Mouse (Mus musculus) lung, embryonic 14.5 days (tissue): ENCODE results near the gene Csnk2a1. TPM values are rescaled to one million over a fixed set of nuclear protein-coding genes. Genes with fewer than 3 reads are reported as not detected.
"Not testable (repeated sequence)": the region's sequence is repeated elsewhere in the genome, so short reads cannot be mapped to it uniquely, and the experiment has no call there.

Source experiments
- ATAC-seq: fragments of 200-750 bp; cut with Nextera tagmentation; 2 replicates; pipeline ENCODE4 v1.8.0; 2017; ENCODE audit warnings: mild to moderate bottlenecking, moderate TSS enrichment, moderate library complexity; ENCODE audit not compliant: insufficient read depth
- DNase-seq: peaks from one replicate; pipeline ENCODE4 v3.0.0-alpha.2; 2015
- H3K27ac ChIP-seq: fragments of 300-500 bp; sonication (generic); 2 replicates; pipeline ENCODE4 v1.5.1; 2014; ENCODE audit warnings: low read depth, mild to moderate bottlenecking, moderate library complexity
- H3K27me3 ChIP-seq: fragments of 300-500 bp; sonication (generic); 2 replicates; pipeline ENCODE4 v1.6.1; 2014; ENCODE audit warnings: low read length, control low read depth; ENCODE audit not compliant: insufficient read depth
- H3K36me3 ChIP-seq: fragments of 300-500 bp; sonication (generic); 2 replicates; pipeline ENCODE4 v1.6.1; 2014; ENCODE audit warnings: control low read depth; ENCODE audit not compliant: insufficient read depth
- H3K4me1 ChIP-seq: fragments of 300-500 bp; sonication (generic); 2 replicates; pipeline ENCODE4 v1.6.1; 2014; ENCODE audit warnings: antibody characterized with exemption, control low read depth; ENCODE audit not compliant: insufficient read depth
- H3K4me2 ChIP-seq: fragments of 300-500 bp; sonication (generic); 2 replicates; pipeline ENCODE4 v1.6.1; 2014; ENCODE audit warnings: mild to moderate bottlenecking
- H3K4me3 ChIP-seq: fragments of 300-500 bp; sonication (generic); 2 replicates; pipeline ENCODE4 v1.5.1; 2014; ENCODE audit warnings: low read depth, low read length
- H3K9ac ChIP-seq: fragments of 300-500 bp; sonication (generic); 2 replicates; pipeline ENCODE4 v1.6.1; 2014
- H3K9me3 ChIP-seq: fragments of 300-500 bp; sonication (generic); 2 replicates; pipeline ENCODE4 v1.6.1; 2016; ENCODE audit warnings: low read depth, low read length, control low read depth
- CTCF ChIP-seq: IDR thresholded peaks from 2 replicates; pipeline ENCODE4 v1.5.1; 2016; ENCODE audit warnings: antibody characterized with exemption, low read depth
- WGBS: fragments of 180-500 bp; shearing (Covaris S2); extraction: QIAGEN DNeasy Blood & Tissue Kit; methylation state at CpG from one replicate; pipeline ENCODE4 v1.1.7; 2014; 5-methylcytosine and 5-hydroxymethylcytosine counted together
- polyA plus RNA-seq: library from polyadenylated mRNA; unstranded; fragments of >200 nt; fragmentation: Nextera tagmentation; extraction: Ambion mirVana; gene quantifications from 2 replicates; pipeline ENCODE4 v1.2.1, GENCODE M21; 2014

Csnk2a1 gene
- polyA plus RNA-seq, 1 experiment from 2014 or later, result 97.1 TPM

- H3K27ac ChIP-seq, result no peak overlapping the region
- ATAC-seq (no peak), DNase-seq (no peak)
- H3K9me3 ChIP-seq, result no peaks in the 10 kb centered on the region
- no peak overlapping the region for H3K9ac ChIP-seq
- no peak for TF ChIP-seq CTCF
- H3K27me3 ChIP-seq, result no peaks in the 10 kb centered on the region
- 90% methylated on average over 5 of the region's 5 CpGs for WGBS
- H3K4me3 ChIP-seq, result no peak overlapping the region
- no peak overlapping the region for H3K4me2 ChIP-seq
- peaks cover 39% of the 10 kb centered on the region for H3K36me3 ChIP-seq
- no peaks in the 10 kb centered on the region for H3K4me1 ChIP-seq
Observed at GRCm38 (mm10) chr2:152287560-152287959, 60.9 kb downstream of the Csnk2a1 start.

DNA sequence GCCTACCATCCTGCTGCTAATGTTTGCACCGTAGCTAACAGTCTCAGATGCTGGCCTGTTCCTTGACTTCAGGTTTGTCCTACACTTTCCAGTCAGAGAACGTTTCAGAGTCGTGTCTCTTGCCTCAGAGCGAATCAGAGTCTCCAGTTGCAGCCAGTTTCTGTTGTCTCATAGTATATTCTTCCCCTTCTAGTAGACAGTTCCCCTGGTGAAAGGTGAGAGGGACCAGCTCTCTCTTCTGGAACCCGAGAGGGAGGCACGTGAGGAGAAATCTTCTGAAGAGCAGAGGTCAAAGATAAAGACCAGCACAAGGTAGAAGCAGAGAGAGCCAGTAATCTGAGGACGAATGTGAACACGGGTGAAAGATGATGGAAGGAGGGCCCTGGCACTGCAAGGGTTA lies 61.4 kb downstream of the Csnk2a1 start:
- Histone ChIP-seq H3K27me3 (no peaks in the 10 kb centered on the region), H3K4me2 (no peak overlapping the region), H3K4me3 (no peak overlapping the region), H3K9me3 (no peaks in the 10 kb centered on the region), H3K27ac (no peak overlapping the region), H3K36me3 (peaks cover 35% of the 10 kb centered on the region), H3K4me1 (no peaks in the 10 kb centered on the region), H3K9ac (no peak overlapping the region)
- no peak for DNase-seq
- no peak for ATAC-seq
- TF ChIP-seq CTCF, result no peak
- WGBS, result 65% methylated on average over 8 of the region's 8 CpGs

GRCm38 (mm10) chr2:152289623-152290022 lies 63.0 kb downstream of the Csnk2a1 start:
- not testable (repeated sequence) for H3K9ac ChIP-seq, DNase-seq, H3K9me3 ChIP-seq, H3K4me1 ChIP-seq, H3K4me3 ChIP-seq, H3K27me3 ChIP-seq, H3K4me2 ChIP-seq, H3K27ac ChIP-seq, ATAC-seq
- H3K36me3 ChIP-seq, result peaks cover 19% of the 10 kb centered on the region; the same call in 1 of the 2 replicates
- 57% methylated on average over 1 of the region's 2 CpGs for WGBS

DNA sequence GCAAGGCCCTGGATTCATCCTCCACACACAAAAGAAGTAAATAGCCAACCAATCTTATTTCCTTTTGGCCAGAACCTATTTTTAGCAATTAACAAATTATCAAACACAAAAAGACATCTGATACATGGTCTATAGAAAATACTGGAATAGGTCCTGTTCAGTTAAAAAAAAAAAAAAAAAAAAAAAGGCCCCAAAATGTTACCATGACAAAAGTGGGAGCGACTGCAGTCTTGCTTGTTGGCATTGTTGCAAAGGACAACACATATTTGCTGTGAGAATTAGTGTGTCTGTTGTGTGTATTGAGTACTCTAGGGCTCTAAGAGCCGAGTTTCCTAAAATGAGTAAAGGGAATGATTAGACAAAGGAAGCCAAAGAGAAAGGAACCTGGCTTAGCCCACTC lies 65.8 kb downstream of the Csnk2a1 start:
- no peak for TF ChIP-seq CTCF
- H3K27me3 ChIP-seq, result no peaks in the 10 kb centered on the region
- no peak overlapping the region for H3K4me3 ChIP-seq
- WGBS, result 67% methylated on average over 2 of the region's 2 CpGs
- no peak for ATAC-seq
- no peaks in the 10 kb centered on the region for H3K9me3 ChIP-seq
- H3K27ac ChIP-seq, result no peak overlapping the region
- no peak overlapping the region for H3K4me2 ChIP-seq
- peaks cover 8% of the 10 kb centered on the region; the same call in 1 of the 2 replicates for H3K4me1 ChIP-seq
- no peak for DNase-seq
- H3K36me3 ChIP-seq, result 0 out of 2 replicates have a peak, but pooled peaks cover 3% of the 10 kb centered on the region
- no peak overlapping the region for H3K9ac ChIP-seq

DNA sequence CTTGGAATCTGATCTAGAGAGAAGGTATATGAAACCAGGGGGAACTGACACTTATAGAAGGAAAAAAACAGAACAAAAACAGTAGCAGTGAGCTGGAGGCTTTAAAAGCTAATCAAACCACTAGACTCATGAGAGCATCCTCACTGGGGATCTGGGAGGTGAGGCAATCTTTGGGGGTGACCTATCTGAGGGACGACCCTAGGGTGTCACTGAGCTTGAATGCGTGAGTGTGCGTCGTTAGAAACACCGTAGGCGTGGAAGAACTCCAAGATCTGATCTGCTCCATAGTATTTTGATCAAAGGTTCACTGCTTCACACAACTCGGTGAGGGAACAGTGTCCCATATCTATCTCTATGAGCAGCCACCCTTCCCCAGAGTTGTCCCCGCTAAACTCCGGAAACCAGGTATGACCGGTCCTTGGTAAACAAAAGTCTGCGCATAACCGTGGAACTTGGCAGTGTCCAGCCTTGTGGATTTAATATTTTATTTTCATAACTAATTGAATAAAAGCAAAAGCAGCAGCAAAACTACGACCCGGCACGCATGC lies 66.6 kb downstream of the Csnk2a1 start:
- H3K4me2 ChIP-seq, result peak overlapping the region; percentile 82
- peak overlapping the region; percentile 91 for H3K4me3 ChIP-seq
- no peak for DNase-seq
- 0 out of 2 replicates have a peak, but pooled peaks cover under 1% of the 10 kb centered on the region for H3K36me3 ChIP-seq
- no peak overlapping the region; the same call in 1 of the 2 replicates for H3K27ac ChIP-seq
- ATAC-seq, result peak; percentile 44
- TF ChIP-seq CTCF, result no peak
- peak overlapping the region; percentile 89 for H3K9ac ChIP-seq
- 2% methylated on average over 15 of the region's 15 CpGs for WGBS
- H3K4me1 ChIP-seq, result peaks cover 12% of the 10 kb centered on the region; the same call in 1 of the 2 replicates
- no peaks in the 10 kb centered on the region for H3K9me3 ChIP-seq
- H3K27me3 ChIP-seq, result no peaks in the 10 kb centered on the region

DNA sequence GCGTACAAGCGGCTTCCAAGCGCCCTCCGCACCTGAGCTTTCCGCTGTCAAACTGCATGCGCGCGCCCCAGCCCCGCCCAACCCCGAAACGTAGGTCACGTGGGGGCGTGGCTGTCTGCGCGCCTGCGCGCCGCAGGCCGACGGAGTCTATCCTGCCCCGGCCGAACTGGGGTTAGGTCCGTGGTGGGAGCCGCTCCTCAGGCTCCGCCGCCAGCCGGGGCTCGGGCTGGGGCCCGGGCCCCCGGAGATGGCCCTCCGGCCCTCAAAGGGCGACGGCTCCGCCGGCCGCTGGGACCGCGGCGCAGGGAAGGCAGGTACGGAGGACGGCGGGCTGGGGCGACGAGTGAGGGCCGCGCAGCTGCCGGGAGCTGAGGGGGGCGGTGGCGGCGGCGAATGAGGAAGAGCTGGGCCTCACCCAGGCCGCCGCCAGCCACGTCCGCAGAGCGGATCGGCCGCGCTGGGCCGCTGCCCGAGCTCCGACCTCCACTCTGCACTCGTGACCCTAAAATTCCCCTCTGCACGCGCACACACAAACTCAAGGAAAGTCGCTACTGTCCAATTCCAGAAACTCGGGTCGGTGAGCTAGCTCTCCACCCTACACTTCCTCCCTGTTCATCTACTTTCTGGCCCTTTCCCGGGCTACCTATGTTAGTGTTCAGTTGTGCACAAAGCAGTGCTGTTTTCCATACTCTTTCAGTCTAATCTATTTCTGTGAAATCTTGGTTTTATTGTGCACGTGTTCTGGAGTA lies 67.3 kb downstream of the Csnk2a1 start, which contains the start of gene Tbc1d20:
Gene Tbc1d20, plus strand, starts transcription at position 102 of the 749 bp plus-strand sequence.
- whole genome bisulfite sequencing, result under 1% methylated on average over 70 of the region's 70 CpGs
- Histone ChIP-seq H3K27me3 (no peaks in the 10 kb centered on the region), H3K4me2 (peak within 1 kb of the TSS; percentile 82), H3K4me3 (peak within 1 kb of the TSS; percentile 91), H3K4me1 (peaks cover 12% of the 10 kb centered on the region; the same call in 1 of the 2 replicates), H3K27ac (peak within 1 kb of the TSS; percentile 70), H3K36me3 (no peaks in the 10 kb centered on the region), H3K9me3 (no peaks in the 10 kb centered on the region), H3K9ac (peak within 1 kb of the TSS; percentile 89)
- ATAC-seq (peak; percentile 98), DNase-seq (peak; percentile 95)
- no peak for TF ChIP-seq CTCF

DNA sequence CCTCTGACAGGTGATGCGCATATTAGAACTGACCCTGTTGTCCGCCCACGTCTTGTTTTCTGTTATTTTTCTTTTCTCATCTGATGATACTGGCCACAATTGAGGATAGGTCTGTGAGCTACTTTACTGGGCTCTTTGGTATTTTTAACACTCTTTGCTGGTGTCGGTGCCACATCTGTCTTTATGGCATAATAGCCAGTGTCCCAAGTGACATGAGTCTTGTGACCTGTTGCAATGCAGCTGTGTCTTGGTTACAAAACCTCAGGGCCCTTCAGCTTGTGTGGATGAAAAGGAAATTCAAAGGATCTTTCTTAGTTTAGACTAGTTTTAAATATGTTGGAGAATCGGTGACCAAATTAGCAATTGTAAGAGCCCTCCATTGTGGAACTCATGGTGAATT lies 67.9 kb downstream of the Csnk2a1 start:
- ATAC-seq (no peak), DNase-seq (no peak)
- TF ChIP-seq CTCF, result no peak
- peak overlapping the region; percentile 82 for H3K4me2 ChIP-seq
- 33% methylated on average over 5 of the region's 5 CpGs for WGBS
- no peak overlapping the region for H3K27ac ChIP-seq
- peak overlapping the region; percentile 89 for H3K9ac ChIP-seq
- H3K4me1 ChIP-seq, result peaks cover 12% of the 10 kb centered on the region; the same call in 1 of the 2 replicates
- H3K36me3 ChIP-seq, result no peaks in the 10 kb centered on the region
- H3K27me3 ChIP-seq, result no peaks in the 10 kb centered on the region
- H3K4me3 ChIP-seq, result peak overlapping the region; percentile 91
- H3K9me3 ChIP-seq, result no peaks in the 10 kb centered on the region
